Mouse (Mus musculus): Measurements from ENCODE around the gene Cep19.

DNA sequence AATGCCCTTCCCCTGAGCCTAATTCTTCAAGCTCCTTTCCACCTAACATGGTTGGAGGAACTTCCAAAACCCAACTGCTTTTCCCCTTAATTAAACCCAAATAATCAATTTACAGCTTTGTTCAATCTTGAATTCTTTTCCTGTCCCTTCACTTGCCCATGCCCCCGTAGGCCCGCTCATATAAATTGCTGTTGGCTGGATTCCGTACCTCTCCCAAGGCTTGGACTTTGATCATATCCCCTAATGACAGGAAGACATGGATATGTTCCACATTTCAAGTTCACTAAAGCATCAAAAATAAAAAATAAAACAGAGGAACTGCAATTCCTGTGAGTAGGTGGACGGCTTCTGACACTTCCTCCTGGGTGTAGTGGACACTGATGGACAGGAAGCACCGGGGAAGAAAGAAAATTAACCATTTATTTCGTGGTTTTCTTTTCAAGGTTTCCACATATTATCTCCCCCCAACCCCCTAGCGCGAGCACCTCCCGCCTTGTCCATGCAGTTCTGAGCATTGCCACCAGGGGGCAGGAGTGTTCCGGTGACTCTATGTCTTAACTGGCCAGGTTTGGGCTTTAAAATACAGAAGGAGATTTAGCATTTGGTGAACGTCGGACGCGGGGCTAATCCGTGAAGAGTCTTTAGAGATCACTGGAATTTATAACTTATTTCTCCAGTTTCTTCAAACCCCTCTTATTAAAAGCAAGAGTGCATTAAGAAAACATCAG is 15.5 kb downstream of the Cep19 start:
- TF ChIP-seq POLR2A (IDR thresholded peaks at IDR 0.05; ENCODE audit: low read depth, low read length) (no peak), CTCF (conservative IDR thresholded peaks at IDR 0.05; ENCODE audit: insufficient read depth, insufficient read length, low read depth, low read length) (peak; percentile 90)

Data from kidney, adult 2 months (tissue).